Mouse (Mus musculus) gastrocnemius, adult 18-20 months (tissue): ENCODE measurements around the gene Pdzk1ip1. TPM values are rescaled to one million over a fixed set of nuclear protein-coding genes. Genes with fewer than 3 reads are reported as not detected.

ENCODE experiments used
- DNase-seq: peaks from one replicate; pipeline ENCODE4 v3.0.0; 2021; ENCODE audit warnings: low spot score
- total RNA-seq, 2 experiments: library from RNA; stranded (reverse); gene quantifications; 2 replicates each; pipeline ENCODE4 v1.2.3; 2021

Pdzk1ip1 gene
- total RNA-seq, 2 experiments from 2014 or later = not detected

- DNase-seq = no peak
These were observed 13.1 kb upstream of the Pdzk1ip1 start for GRCm38 (mm10) chr4:115075204-115075915.

DNA sequence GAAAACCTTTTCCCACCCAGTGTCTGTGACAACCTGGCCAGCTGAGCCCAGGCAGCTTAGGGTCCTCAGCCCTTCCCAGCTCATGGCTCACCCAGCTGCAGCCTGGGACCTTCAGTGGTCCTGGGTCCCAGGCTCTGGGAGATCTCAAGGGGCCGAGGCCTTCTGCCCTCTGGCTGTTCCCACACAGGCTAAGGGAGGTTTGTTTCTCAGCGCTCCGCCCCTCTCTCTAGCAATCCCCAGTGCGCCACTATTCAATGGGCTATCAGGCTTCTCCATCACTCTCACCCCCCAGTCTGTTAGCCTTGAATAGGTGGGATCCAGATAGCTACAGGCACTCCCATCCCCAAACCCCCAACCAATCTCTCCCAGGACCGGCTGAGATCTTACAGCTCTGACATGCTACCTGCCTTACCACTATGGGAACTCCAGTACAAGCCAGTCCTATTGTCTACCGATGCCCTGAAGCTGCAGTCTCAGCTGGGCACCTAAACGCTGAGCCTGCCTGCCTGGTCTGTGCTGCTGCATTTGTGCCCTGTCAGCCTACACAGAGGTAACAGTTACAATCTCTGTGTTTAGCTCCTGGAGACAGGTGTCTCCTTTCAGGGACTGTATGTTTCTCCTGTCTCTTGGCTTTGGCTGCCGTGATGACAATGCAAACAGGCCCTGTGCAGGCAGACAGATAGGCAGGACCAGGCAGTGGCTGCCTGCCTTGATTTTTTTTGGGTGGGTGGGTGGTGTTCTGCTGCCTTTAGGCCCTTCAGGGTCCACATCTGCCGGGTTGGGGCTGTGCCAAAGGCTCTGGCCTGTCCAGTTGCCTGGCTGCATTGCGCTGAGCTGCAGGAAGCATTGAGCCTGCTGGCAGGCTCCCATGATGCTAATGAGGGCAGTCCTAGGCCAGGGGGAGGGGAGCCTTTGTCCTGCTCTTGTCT lies 9.4 kb upstream of the Pdzk1ip1 start:
- DNase-seq = no peak

DNA sequence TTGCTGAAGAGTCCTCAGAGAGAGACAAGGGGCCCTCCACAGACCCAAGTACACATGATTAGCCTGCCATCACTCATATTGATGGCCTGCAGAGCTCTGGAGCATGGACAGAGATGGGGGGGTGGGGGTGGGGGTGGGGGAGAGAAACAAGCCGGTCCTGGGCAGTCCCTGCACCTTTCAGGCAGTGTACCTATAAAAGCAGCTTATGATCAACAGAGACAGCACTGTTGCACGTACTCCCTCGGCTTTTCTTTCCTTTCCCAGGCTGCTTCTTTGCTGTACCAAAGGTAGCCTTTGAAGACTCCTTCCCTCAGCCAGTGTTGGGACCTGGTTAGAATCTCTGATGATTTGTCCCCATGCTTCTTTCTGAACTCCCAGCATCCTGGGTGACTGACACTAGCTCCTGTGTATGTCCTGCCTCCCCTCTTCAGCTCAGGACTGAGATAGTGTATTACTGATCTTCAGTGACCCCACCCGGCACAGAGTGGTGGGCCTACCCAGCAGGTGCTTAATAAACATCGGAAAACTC lies 8.6 kb upstream of the Pdzk1ip1 start:
- no peak for DNase-seq

- no peak for DNase-seq
These were observed 5.5 kb upstream of the Pdzk1ip1 start for GRCm38 (mm10) chr4:115083031-115083430.

DNA sequence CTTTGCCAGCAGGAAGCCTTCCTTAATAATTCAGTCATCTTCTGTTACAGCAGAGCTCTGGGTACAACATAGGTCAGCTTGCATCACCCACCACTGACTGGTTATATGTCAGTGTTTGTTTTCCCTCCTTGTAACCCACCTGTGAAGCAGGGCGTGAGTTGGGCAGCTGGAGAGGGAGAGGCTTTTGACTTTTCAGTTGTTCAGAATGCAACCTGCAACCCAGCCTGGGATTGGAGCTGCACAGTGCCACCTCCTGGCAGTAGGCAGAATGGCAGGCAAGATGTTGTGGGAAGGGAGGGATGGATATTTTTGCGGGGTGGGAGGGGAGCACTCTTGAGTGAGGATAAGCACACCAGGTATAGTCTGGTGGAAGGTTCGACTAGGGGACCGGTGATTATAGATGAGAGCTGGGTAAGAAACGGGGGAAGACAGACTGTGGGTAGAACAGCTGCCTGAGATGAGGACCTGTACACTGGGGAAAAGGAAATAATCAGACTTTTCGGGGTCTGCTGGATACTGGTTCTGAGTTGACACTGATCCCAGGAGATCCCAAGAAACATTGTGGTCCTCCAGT lies 2.9 kb upstream of the Pdzk1ip1 start:
- peak; percentile 33 for DNase-seq

DNA sequence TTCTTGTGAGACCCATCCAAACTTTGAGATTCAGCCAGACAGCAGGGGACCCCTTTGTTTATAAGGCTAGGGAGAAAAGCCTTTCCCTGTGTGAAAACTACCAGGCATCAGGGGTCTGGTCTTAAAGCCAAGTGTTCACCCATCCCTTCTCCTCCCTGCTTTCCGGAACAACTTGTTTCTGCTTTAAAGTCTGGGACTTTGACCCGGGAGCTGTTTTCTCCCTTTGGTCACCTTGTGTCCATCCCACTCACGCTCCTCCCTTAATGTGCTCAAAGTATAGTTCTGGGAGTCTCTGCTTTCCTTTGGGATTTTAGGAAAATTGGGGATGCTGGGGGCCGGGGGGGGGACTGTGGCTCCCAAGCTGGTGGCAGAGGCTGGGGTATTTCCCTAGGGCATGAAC lies 2.3 kb upstream of the Pdzk1ip1 start:
- DNase-seq = no peak

- DNase-seq = no peak
These were observed 1.6 kb upstream of the Pdzk1ip1 start for GRCm38 (mm10) chr4:115086763-115087415.

DNA sequence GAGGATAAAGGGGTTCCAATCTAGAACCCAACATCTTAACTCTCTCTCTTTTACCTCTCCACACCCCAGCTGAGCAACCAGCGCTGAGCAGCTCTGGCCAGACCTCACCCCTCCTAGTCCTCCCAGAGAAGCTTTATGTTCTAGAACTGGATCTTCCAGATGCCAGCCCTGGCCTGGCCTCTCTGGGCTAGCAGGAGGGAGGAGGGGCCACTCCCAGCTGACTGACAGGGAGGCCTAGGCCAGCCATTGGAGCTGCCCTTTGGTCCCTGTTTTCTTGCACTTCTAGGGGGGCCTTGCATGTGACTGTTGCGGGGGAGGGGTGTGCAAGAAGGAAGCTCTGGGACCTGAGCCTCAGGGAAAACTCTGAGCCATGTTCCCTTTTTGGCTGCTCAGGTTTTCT lies 2.1 kb downstream of the Pdzk1ip1 start:
- no peak for DNase-seq

DNA sequence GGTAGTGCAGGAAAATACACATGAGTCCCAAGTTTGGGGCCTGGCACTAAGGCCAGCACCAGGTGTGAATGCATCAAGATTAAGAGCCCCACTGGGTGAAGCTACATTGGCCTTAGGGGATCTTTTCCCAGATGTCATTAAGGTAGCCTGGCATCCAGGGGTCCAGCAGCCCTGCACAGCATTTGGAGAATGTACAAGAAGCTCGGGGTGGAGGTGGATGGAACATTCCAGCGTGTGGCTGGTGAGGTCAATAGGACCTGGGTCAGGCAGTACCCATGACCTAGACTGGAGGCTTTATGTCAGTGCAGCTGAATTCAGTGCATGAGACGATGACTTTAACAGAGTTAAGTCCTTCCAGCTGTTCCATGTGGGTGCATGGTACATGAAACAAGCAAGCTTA lies 3.3 kb downstream of the Pdzk1ip1 start:
- DNase-seq = no peak

GRCm38 (mm10) chr4:115093331-115093864 lies 4.9 kb downstream of the Pdzk1ip1 start:
- DNase-seq = no peak

GRCm38 (mm10) chr4:115094056-115094455 lies 5.5 kb downstream of the Pdzk1ip1 start:
- DNase-seq = no peak

GRCm38 (mm10) chr4:115095671-115096434 lies 7.3 kb downstream of the Pdzk1ip1 start:
- DNase-seq = no peak

GRCm38 (mm10) chr4:115096435-115097145 lies 8.1 kb downstream of the Pdzk1ip1 start:
- no peak for DNase-seq

- DNase-seq = no peak
These were observed 8.6 kb downstream of the Pdzk1ip1 start for GRCm38 (mm10) chr4:115097146-115097496.

DNA sequence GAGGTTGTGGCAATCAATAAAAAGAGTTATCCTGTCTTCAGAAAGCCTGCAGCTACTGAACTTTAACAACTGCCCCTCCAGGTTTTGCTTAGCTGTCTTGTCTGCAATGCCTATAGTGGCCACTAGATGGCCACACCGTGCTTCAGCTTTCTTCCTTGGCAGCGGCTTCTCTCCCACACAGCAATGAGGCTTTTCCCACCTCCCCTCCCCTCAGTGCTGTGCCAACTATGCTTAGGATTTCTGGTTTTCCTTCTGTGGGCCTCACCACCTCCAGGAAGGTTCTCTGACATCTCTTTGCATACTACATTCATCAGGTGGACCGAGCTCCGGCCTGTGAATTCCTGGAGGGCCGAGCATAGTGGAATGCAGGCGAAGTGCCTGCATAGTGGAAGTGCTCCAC lies 13.2 kb downstream of the Pdzk1ip1 start:
- peak; percentile 25 for DNase-seq

DNA sequence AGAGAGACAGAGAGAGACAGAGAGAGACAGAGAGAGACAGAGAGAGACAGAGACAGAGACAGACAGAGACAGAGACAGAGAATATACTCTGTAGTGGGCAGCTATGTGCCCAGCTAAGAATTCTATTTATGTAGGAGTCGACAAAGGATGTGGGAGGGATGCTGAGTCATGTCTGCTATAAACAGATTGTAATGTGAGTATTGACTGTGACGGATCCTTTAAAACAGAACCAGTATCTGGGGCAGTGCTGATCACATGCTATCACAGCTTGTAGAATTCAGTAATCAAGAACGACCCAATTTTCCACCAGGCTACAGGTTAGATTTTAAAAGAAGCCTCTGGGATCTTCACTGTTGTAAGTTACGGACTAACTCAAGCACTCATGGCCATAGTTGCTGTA lies 15.0 kb downstream of the Pdzk1ip1 start:
- DNase-seq = no peak

DNA sequence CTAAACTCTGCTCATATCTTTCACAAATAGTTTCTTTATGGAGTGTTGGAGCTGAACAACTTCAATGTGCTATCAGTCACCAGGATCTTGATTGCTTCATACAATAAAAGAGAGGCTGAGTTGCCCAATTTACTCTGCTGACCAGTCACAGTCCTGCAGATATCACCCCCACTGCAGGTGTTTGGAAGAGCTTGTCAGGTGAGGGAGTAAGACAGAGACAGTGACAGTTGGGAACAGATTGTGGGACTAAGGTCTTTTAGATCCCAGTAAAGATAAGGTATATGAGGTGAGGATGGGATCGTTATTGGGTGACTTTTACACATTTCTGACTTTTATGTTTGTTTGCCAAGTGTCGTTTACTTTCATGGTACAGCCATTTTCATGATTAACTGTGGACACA lies 22.7 kb downstream of the Pdzk1ip1 start:
- no peak for DNase-seq

DNA sequence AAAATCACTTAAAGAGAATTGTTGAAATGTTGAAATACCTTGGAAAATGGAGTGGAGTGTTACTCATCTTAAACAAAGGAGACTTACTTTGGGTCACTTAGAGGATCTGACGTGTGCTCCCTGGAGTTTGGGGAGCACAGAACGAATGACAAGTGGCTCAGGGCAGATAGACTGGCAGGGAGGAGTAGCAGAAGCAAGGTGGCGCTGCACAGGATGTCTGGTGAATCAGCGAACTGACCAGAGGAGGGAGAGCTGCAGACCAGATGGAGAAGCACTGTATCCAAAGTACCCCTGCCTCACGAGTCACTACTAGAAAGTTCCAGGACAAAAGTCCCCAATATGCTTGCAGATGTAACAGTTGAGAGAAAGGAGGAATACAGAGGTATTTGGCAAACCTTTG lies 24.8 kb downstream of the Pdzk1ip1 start:
- no peak for DNase-seq

- DNase-seq = no peak
These were observed 31.1 kb downstream of the Pdzk1ip1 start for GRCm38 (mm10) chr4:115119642-115120041.

GRCm38 (mm10) chr4:115121162-115121561 lies 32.7 kb downstream of the Pdzk1ip1 start:
- DNase-seq = no peak
